Mouse (Mus musculus) monocyte, adult 5-6 weeks (primary cell): Measurements from ENCODE around the gene Prr23a2. TPM values are rescaled to one million over a fixed set of nuclear protein-coding genes. Genes with fewer than 3 reads are reported as not detected.
"Not testable (repeated sequence)": the region's sequence is repeated elsewhere in the genome, so short reads cannot be mapped to it uniquely, and the experiment has no call there.

ENCODE experiments used
- ATAC-seq: fragments of 153-309, 156-312 bp; replicated peaks from 2 replicates; pipeline ENCODE4 v1.8.0; 2017; ENCODE audit warnings: mild to moderate bottlenecking; ENCODE audit not compliant: low TSS enrichment, insufficient number of reproducible peaks, severe bottlenecking, poor library complexity, low FRiP score
- total RNA-seq: library from RNA; stranded (forward); fragments of 200-1000, 200-491, 200-594 nt; gene quantifications from 3 replicates; pipeline ENCODE4 v1.2.3, GENCODE M21; 2017

The Prr23a2 gene
- total RNA-seq, result not detected in 3 replicates

GRCm38 (mm10) chr9:98856210-98856609 lies at the start of gene Prr23a2:
Gene Prr23a2, plus strand, starts transcription at chr9:98856494.
- ATAC-seq, result no peak

- no peak for ATAC-seq
These were observed 48.7 kb upstream of the Prr23a2 start for GRCm38 (mm10) chr9:98807631-98808030.

GRCm38 (mm10) chr9:98809526-98809925 lies 46.8 kb upstream of the Prr23a2 start:
- not testable (repeated sequence) for ATAC-seq

- no peak for ATAC-seq
These were observed 40.2 kb upstream of the Prr23a2 start for GRCm38 (mm10) chr9:98816066-98816465.

- ATAC-seq, result no peak
These were observed 38.7 kb upstream of the Prr23a2 start for GRCm38 (mm10) chr9:98817592-98817991.

- ATAC-seq, result no peak
These were observed 37.3 kb upstream of the Prr23a2 start for GRCm38 (mm10) chr9:98818971-98819370.

GRCm38 (mm10) chr9:98819481-98819880 lies 36.8 kb upstream of the Prr23a2 start:
- no peak for ATAC-seq

GRCm38 (mm10) chr9:98820461-98820860 lies 35.8 kb upstream of the Prr23a2 start:
- no peak for ATAC-seq

- no peak for ATAC-seq
These were observed 35.2 kb upstream of the Prr23a2 start for GRCm38 (mm10) chr9:98821067-98821466.

GRCm38 (mm10) chr9:98823805-98824204 lies 32.5 kb upstream of the Prr23a2 start:
- ATAC-seq, result no peak

GRCm38 (mm10) chr9:98829508-98829907 lies 26.8 kb upstream of the Prr23a2 start:
- no peak for ATAC-seq

- ATAC-seq, result no peak
These were observed 18.7 kb upstream of the Prr23a2 start for GRCm38 (mm10) chr9:98837537-98838074.

- no peak for ATAC-seq
These were observed 14.2 kb upstream of the Prr23a2 start, which contains the start of gene Prr23a1 for GRCm38 (mm10) chr9:98842117-98842516. Gene Prr23a1, plus strand, starts transcription at chr9:98842503.

GRCm38 (mm10) chr9:98863463-98863862 lies 7.2 kb downstream of the Prr23a2 start:
- ATAC-seq, result no peak

GRCm38 (mm10) chr9:98864571-98864970 lies 8.3 kb downstream of the Prr23a2 start, which contains the start of gene Prr23a3:
Gene Prr23a3, plus strand, starts transcription at chr9:98864767.
- ATAC-seq, result no peak

GRCm38 (mm10) chr9:98901486-98901885 lies 45.2 kb downstream of the Prr23a2 start:
- no peak for ATAC-seq

- no peak for ATAC-seq
These were observed 46.5 kb downstream of the Prr23a2 start, which contains the start of gene 7420426K07Rik for GRCm38 (mm10) chr9:98902819-98903218. Gene 7420426K07Rik, plus strand, starts transcription at chr9:98903119.
